Mouse (Mus musculus): ENCODE measurements around the gene Mindy4.
A peak's percentile ranks its signal among the peaks of the same experiment; 100 is the strongest.

The Mindy4 gene

GRCm38 (mm10) chr6:55313893-55314292 lies 110.7 kb downstream of the Mindy4 start:
- DNase-seq: peak; percentile 27 to 46

DNA sequence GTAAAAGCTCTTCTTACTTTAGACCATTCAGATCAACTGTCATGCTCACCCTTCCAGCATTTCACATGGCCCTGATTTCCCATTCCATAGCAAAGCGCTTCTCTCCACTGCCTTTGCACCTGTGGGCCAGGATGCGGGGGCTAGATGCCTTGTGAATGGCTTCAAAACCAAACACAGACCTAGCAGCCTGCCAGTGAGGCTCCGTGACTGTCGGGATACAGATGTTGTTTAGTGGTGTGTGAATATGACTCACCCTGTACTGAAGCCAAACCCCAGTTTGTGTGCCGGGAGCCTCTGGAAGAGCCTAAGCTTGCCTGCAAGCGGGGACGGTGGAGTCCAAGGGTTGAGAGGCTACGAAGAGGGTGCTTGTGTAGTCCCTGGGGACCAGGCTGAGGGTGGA lies 111.4 kb downstream of the Mindy4 start:
- no peak for DNase-seq

DNA sequence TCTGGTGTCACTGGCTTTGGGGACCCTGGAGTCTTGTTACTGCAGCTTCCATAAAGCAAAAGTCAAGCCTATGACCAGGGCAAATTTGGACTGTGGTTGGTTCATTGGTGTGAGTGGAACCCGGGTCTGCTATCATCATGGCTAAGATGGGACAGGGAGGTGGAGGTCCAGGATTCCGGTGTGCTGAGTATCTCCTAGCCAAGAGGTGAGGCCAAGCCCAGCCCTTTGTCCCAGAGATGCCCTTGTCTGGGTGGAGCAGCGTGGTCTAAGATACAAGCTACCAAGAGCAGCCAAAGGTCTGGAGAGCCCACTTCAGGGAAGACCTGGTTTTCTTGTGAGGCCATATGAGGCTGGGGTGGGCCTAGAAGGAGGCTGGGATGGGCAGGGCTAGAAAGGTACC lies 115.4 kb downstream of the Mindy4 start:
- DNase-seq: no peak

- DNase-seq: no peak
Observed at GRCm38 (mm10) chr6:55319585-55320551, 116.7 kb downstream of the Mindy4 start.

GRCm38 (mm10) chr6:55320894-55321293 lies 117.7 kb downstream of the Mindy4 start:
- DNase-seq: no peak

DNA sequence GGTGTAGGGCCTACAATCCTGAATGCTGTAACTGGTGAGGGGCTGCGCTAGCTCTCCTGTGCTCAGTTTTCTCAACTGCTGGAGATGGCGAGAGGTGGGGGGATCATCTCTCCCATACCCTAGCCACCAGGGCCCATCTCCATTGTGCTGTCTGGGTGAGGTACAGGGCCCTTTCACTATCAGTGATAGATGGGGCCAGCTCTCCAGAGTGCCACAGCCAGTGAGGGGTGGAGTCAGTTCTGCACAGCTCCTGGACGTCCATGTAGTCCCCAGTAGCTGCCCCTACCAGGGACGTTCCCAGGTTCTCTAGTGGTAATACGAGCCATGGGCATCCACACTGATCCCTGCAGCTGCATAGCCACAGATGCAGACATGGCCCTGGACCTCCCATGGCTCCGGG lies 118.3 kb downstream of the Mindy4 start:
- no peak for DNase-seq

DNA sequence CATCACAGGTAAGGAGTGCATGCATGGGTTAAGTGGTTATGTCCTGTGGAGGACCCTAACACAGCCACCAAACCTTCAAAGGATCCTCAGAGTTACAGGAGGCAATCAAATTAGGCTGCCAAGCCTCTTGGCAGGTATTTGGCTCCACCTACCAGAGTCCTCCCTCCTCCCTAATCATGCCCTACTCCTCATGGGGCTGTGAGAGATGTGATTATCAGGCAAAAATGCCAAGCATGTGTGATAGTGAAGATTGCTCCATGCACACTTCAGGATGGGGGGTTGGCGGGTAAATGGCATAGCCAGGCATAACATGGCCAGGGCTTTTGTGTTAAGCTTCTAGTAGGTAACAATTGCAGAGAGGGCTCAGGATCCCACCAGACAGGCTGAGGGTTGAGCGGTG lies 119.8 kb downstream of the Mindy4 start:
- DNase-seq: no peak

- no peak for DNase-seq
Observed at GRCm38 (mm10) chr6:55323908-55324634, 120.9 kb downstream of the Mindy4 start.

DNA sequence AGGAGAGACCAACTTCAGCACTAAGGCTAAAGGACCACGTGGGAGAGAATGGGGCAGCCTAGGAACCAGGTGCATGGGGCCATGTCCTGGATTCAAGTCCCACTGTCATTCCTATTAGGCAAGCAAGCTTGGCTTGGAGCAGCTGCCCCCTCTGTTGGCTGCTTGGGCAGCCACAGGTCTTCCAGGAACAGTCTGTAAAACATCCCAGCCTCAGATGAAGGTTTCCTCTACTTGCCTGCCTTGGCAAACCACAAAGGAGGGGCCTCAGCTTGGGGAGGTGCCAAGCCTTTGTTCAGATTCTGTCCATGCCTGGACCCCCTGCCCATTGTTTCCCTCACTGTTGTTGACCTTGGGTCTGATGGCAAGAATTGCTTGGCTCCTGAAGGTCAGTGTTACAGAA lies 121.6 kb downstream of the Mindy4 start:
- no peak for DNase-seq

DNA sequence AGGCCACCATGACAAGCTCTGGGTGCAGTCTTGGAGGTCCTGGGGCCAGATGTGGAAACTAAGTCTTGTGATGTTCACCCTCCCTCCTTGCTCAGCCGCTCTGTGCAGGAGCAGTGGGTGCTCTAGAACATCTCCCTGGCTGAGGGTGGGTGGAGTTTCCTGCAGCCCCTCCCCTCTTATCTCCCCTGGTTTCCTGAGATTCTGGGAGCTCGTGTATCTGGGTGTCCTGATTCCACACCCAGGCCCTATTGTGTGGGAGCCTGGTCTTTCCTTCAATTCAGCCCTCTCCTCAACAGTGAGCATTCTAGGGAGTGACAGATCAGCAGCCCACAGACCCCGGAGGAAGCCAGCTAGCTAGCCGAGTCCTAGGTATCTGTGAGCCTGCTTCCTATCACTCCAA lies 123.1 kb downstream of the Mindy4 start:
- no peak for DNase-seq

GRCm38 (mm10) chr6:55327326-55327725 lies 124.1 kb downstream of the Mindy4 start:
- no peak for DNase-seq

DNA sequence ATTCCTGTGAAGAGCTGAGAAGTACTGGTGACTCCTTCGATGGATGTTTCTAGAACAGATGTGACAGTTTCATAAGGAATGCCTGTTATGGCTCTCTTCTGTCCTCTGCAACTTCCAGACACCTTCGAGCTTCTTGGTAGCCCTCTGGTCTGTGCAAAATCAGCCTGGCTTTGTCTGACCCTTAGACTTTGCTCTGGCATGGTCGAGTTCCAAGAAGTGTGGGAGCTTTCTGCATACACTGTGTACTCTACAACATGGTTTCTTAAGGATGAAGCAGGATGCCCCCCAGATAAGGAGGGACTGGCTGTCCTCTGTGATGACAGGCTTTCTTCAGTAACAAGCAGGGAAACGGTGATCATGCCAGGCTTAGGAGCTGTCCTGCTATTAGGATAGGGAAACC lies 125.0 kb downstream of the Mindy4 start:
- no peak for DNase-seq

GRCm38 (mm10) chr6:55331315-55331714 lies 128.1 kb downstream of the Mindy4 start:
- DNase-seq: no peak

DNA sequence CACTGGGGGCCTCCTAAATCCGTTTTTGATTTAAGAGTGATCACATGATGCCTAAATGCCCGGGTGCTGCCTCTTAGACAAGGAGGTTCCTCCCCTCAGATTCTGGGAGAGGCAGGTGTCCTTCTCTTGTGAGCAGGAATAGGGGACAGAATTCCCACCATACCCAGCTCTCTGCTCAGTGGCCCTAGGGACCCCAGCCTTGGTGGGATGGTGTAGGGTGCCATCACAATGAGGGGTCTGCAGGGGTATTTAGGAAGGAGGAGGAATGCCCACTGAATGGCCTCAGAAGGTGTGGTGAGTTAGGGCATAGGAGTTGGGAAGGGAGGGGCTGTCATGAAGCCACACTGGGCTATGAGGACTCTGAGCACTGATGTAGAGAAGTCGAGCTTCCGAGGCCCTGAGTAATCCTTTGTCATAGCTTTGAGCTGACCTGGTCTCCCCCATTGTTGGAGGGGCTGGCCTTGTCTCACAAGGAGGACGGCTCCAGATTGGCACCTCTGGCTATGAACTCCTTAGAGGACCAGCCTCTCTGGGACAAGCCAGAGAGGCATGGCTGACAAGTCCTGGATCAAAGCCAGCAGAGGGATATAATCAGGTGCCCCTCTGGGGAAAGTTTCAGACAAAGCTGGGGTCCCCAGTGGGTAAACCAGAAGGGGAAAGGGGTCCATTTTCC lies 129.1 kb downstream of the Mindy4 start:
- no peak for DNase-seq

DNA sequence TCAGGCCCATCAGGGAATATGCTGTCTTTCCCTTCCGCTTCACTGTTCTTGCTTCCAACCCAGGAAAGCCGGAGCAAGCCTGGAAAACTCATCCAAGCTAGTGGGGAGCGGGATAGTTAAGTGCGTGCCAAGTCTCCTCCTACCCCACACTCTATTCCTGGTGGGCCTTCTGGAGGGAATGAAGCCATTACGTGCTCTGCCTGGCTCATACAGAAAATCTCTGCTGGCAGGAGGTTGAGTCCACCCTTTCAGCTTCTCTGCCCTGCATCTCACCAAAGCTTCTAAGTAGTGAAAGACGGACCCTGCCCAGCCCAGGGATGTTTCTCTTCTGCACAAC lies 129.6 kb downstream of the Mindy4 start:
- DNase-seq: no peak

- DNase-seq: peak in 1 of 2 experiments; percentile 42
Observed at GRCm38 (mm10) chr6:55335989-55336514, 132.9 kb downstream of the Mindy4 start, which contains the start of gene Aqp1. Gene Aqp1 (plus strand): TSS chr6:55336432.

DNA sequence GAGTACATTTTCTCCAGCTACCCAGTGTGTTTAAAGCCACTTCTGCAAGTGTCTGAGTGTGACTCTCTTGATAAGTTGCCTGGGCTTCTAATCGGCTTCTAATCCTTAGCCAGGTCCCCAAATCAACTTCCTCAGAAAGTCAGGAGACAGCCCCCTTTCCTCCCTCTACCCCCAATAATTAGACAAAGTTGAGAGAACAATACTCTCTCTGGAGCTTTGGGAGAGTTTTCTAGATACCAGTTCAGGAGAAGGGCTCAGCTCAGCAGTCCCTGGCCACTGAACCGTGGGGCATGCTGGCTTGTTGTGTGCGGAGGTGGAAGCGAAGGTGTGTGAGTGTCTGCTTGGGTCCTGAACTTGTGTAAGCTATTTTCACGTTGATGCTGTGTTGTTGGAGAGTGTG lies 134.1 kb downstream of the Mindy4 start:
- no peak for DNase-seq

- no peak for DNase-seq
Observed at GRCm38 (mm10) chr6:55338077-55338476, 134.9 kb downstream of the Mindy4 start.

DNA sequence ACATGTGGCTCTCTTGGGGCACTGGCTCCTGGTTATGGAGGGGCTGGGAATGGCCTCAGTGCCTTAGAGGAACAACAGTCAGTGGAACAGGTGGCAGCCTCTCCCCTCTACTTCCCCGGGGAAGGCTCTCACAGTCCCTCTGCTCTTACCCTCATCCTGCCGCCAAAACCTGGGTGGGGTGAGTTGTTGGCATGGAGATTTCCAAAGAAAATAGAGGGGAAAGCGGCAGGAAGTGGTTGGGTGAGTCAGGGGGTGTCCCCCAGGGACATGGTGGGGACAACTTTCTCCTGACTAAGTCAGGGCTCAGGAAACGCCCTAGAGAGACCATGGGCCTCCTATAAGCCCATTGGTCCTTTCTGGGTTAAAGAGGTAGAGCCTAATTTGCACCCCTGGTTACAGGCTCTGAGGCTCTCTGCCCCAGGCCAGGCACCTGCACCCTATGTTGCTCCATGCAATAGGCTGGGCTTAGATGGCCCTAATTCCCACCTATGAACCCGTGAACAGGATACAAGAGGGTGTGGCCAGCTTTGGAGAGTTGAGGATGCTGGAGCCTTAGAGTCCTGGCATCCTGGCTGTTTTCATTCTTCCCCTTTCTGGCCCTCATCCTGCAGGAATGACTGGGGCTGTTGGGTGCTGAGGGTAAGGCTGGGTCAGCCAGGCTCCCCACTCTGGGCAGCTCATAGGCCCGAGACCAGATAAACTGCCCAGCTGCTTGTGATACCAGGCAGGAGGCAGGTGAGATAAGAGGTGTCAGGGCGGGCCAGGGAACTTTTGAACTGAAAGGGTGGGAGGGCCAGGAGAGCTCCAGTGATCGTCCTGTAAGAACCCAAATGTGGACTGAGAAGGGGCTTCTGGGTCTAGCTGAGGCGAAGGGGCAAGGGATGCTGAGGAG lies 136.0 kb downstream of the Mindy4 start:
- no peak for DNase-seq

DNA sequence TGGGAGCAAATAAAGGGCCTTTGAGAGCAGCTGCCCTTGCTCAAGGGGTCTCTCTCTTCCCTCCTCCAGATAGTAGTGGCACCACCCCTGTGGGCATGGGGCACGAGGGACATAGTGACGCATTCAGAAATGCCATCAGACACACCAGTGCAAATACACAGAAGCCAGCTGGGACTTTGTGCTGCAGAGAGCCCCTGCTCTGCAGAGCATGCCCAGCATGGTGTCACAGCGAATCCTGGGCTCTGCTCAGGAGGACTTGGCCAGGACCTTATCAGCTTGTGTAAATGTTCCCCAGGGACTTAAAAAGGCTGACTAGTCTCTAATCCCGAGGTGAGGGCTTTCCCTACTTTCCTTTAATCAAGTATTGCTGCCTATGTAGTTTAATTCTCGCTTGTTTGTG lies 138.5 kb downstream of the Mindy4 start:
- no peak for DNase-seq

DNA sequence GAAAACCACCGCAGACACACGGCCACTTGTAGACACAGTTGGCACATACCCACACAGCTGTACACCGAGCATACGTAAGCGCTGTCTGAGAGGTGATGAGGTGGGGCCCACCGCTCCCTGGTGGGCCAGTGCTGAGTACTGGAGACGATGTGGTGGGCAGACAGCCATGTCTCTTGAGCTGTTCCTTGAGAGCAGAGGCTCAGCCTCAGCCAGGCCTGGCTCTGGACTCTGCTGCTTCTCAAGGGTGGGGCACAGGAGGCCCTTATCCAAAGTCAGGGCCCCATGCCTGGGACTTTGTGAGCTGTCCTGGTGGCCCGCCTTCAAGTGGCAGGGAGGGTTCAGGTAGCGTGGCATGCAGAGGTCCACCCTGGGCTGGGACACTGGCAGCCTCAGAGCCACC lies 139.1 kb downstream of the Mindy4 start:
- DNase-seq: no peak

DNA sequence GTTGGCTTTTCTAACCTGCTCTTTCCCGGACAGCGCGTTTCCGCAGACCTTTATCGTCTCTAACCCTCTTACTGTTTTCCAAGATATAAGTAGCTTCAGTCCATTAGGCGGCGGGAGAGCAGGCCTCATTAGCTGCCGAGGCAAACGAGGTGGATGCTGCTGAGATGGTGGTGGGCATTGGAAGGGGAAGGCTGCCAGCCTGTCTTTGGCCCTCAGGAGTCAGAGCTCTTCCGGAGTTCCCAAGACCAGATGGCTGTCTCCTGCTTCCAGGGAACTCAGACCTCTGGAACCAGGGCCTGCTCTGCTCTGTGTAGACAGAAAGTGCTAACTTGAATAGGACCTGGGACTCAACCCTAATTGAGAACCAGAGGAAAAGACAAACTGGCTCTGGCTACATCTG lies 140.3 kb downstream of the Mindy4 start:
- DNase-seq: no peak
